Mouse (Mus musculus) pancreas, adult 10 weeks (tissue): ENCODE results near the gene Naxd. TPM values are rescaled to one million over a fixed set of nuclear protein-coding genes. Genes with fewer than 3 reads are reported as not detected.

Experiments
- polyA plus RNA-seq: library from polyadenylated mRNA; stranded (reverse); fragments of 350-450 nt; fragmentation: Illumina TruSeq; extraction: RNeasy Lipid Tissue Mini Kit (QIAGEN cat#74804); gene quantifications from one replicate; pipeline ENCODE4 v1.2.3, GENCODE M21; 2015; ENCODE audit warnings: low read depth, low replicate concordance; ENCODE audit not compliant: insufficient read depth

Naxd gene
- 32.7 TPM for polyA plus RNA-seq

GRCm38 (mm10) chr8:11497017-11497990 is at the start of gene Naxd:
Gene Naxd, plus strand, starts transcription at chr8:11497506.

GRCm38 (mm10) chr8:11477811-11478761 is 19.2 kb upstream of the Naxd start, which contains the start of gene Rab20:
Gene Rab20, minus strand, starts transcription at chr8:11478710.

GRCm38 (mm10) chr8:11550281-11550948 is 53.1 kb downstream of the Naxd start, which contains the start of gene Cars2:
Gene Cars2, minus strand, starts transcription at chr8:11550783.

GRCm38 (mm10) chr8:11554799-11555719 is 57.8 kb downstream of the Naxd start, which contains the start of gene Ing1:
Gene Ing1, plus strand, starts transcription at chr8:11555571.

Other genes starting within 250 kb of the Naxd start
- 51.3 TPM for gene Col4a2, start 184.7 kb upstream of the Naxd start, polyA plus RNA-seq
- 91.7 TPM for gene Col4a1, start 184.7 kb upstream of the Naxd start, polyA plus RNA-seq
- 2.0 TPM for gene Rab20, start 18.8 kb upstream of the Naxd start, polyA plus RNA-seq
- gene Cars2, start 53.3 kb downstream of the Naxd start, polyA plus RNA-seq = 11.2 TPM
- 7.6 TPM for gene Ing1, start 58.1 kb downstream of the Naxd start, polyA plus RNA-seq
- gene Ankrd10, start 138.3 kb downstream of the Naxd start, polyA plus RNA-seq = 11.0 TPM
- gene 1700016D06Rik, start 203.6 kb downstream of the Naxd start, polyA plus RNA-seq = not detected
- gene Arhgef7, start 230.2 kb downstream of the Naxd start, polyA plus RNA-seq = 11.4 TPM